Mouse (Mus musculus) small intestine, adult 2 months (tissue): ENCODE results near the gene Srxn1. TPM values are rescaled to one million over a fixed set of nuclear protein-coding genes. Genes with fewer than 3 reads are reported as not detected.
A peak's percentile ranks its signal among the peaks of the same experiment; 100 is the strongest.

Experiments used
- H3K27ac ChIP-seq: fragments of 200-500 bp; 2 replicates; pipeline ENCODE4 v1.5.1; 2012; ENCODE audit warnings: low read depth, low read length, control low read depth, inconsistent platforms; ENCODE audit not compliant: insufficient read depth
- H3K27me3 ChIP-seq: fragments of 200-500 bp; 2 replicates; pipeline ENCODE4 v1.6.1; 2012; ENCODE audit warnings: mild to moderate bottlenecking, moderate library complexity, low read length, inconsistent platforms; ENCODE audit not compliant: control insufficient read depth, insufficient read depth
- H3K36me3 ChIP-seq: fragments of 200-500 bp; 2 replicates; pipeline ENCODE4 v1.6.1; 2012; ENCODE audit warnings: mild to moderate bottlenecking, low read length, control low read depth, inconsistent platforms; ENCODE audit not compliant: control insufficient read depth, insufficient read depth
- H3K4me1 ChIP-seq: fragments of 200-500 bp; 2 replicates; pipeline ENCODE4 v1.6.1; 2012; ENCODE audit warnings: low read length, inconsistent platforms, mixed read lengths; ENCODE audit not compliant: control insufficient read depth, insufficient read depth, insufficient read length
- H3K4me3 ChIP-seq: fragments of 200-500 bp; 2 replicates; pipeline ENCODE4 v1.5.1; 2012; ENCODE audit warnings: low read depth, mild to moderate bottlenecking, control low read depth, inconsistent platforms, low read length, moderate library complexity
- CTCF ChIP-seq: fragments of 200-500 bp; IDR thresholded peaks from 2 replicates; pipeline ENCODE4 v1.5.1; 2012; ENCODE audit warnings: low read depth, mild to moderate bottlenecking, control low read depth, inconsistent platforms, low read length, moderate library complexity, mixed read lengths; ENCODE audit not compliant: insufficient replicate concordance, insufficient read length; ENCODE audit errors: extremely low read depth
- POLR2A ChIP-seq: fragments of 200-500 bp; IDR thresholded peaks from 2 replicates; pipeline ENCODE4 v1.6.1; 2012; ENCODE audit warnings: low read depth, mild to moderate bottlenecking, control low read depth, inconsistent platforms, low read length, moderate library complexity
- WGBS: fragments of 180-500 bp; shearing (Covaris S2); methylation state at CpG from one replicate; pipeline ENCODE4 v1.1.7; 2018; 5-methylcytosine and 5-hydroxymethylcytosine counted together
- polyA plus RNA-seq: library from polyadenylated mRNA; depleted of rRNA; stranded (reverse); fragments of >200 nt; gene quantifications from 2 replicates; pipeline ENCODE4 v1.2.3, GENCODE M21; 2012

The Srxn1 gene
- polyA plus RNA-seq, 1 experiment: 579 TPM

DNA sequence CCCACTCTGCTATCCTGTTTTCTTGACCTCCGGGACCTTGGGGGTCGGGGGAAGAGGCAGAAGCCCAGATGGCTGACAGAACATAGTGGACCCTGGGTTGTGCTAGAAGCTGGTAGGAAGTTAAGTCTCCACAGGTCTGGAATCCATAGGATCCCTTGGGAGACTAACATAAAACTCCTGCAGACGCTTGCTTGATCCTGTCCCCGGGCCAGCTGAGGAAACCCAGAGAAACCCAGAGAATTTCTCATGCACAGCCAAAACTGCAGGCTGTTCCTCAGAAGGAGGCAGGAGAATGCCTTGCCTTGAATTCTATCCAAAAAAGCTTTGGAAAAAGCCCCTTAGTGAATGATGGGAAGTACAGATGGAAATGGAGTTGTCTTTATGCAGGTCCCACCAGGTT lies 21.9 kb upstream of the Srxn1 start:
- WGBS: 64% methylated on average over 4 of the region's 4 CpGs
- no peak overlapping the region for H3K4me3 ChIP-seq
- no peaks in the 10 kb centered on the region for H3K36me3 ChIP-seq
- peaks cover 5% of the 10 kb centered on the region for H3K4me1 ChIP-seq
- H3K27ac ChIP-seq: no peak overlapping the region
- H3K27me3 ChIP-seq: peaks cover 33% of the 10 kb centered on the region
- no peak for TF ChIP-seq POLR2A

DNA sequence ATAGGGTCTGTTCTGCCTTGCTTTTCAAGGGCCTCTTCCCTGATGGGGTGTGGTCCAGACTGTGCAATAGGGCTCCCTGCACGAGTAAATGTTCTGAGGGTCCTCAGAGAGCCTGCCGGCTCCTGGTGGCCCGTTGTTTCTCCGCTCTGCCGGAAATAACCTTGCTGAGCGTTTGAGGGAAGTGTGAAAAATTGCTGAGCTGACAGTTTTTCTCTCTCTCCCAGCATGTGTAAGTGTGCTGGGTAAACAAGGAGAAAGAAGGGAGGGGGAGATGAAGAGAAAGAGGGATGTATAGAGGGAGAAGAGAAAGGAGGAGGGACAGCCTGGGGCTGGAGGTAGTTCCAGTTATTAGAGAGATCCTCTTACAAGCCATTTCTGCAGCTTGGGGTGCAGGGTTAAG lies 21.0 kb upstream of the Srxn1 start:
- Histone ChIP-seq H3K4me3 (no peak overlapping the region), H3K36me3 (no peaks in the 10 kb centered on the region), H3K27me3 (peaks cover 31% of the 10 kb centered on the region), H3K27ac (no peak overlapping the region), H3K4me1 (peaks cover 5% of the 10 kb centered on the region)
- WGBS: 54% methylated on average over 6 of the region's 6 CpGs
- TF ChIP-seq CTCF (no peak), POLR2A (no peak)

DNA sequence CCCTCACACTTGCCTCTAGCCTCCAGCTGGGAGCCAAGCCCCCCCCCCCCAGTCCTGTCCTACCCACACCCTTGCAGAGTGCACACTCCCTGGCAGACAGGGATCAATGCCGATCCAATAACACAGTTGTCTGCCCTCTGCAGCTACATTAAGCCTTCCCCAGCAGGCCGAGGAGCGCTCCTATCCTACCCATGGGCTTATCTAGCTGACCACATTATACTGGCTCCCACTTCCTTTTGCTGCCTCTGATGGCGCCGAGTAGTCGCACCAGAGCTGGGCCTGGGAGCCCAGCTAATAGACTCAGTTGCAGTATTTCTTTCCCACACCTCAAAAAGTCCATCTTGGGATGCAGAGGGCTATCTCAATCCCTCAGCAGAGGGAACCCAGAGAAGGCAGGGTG lies 19.9 kb upstream of the Srxn1 start:
- Histone ChIP-seq H3K4me3 (no peak overlapping the region), H3K27me3 (peaks cover 26% of the 10 kb centered on the region), H3K4me1 (peaks cover 5% of the 10 kb centered on the region), H3K36me3 (no peaks in the 10 kb centered on the region), H3K27ac (no peak overlapping the region)
- no peak for TF ChIP-seq POLR2A
- TF ChIP-seq CTCF: no peak
- 70% methylated on average over 6 of the region's 6 CpGs for WGBS

DNA sequence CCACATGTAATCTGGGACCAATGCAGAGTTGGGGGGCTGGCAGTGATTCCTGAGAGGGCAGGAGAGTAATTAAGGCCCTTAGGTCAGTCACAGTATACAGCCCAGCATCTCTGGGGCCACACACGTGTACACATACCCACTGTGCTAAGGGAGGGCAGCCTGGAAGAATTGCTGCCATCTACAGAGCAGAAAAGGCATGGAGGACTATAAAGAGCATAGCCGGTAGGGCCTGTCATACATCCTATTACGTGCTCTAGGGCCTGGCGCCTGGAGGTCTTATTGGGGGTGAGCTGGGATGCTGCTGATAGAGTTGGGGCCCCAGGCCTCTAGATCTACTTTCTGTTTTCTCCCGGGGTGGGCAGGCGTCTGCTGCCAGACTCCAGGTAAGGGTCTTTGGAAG lies 18.9 kb upstream of the Srxn1 start:
- TF ChIP-seq CTCF (no peak), POLR2A (no peak)
- Histone ChIP-seq H3K4me3 (no peak overlapping the region), H3K27ac (no peak overlapping the region), H3K36me3 (no peaks in the 10 kb centered on the region), H3K4me1 (peaks cover 5% of the 10 kb centered on the region), H3K27me3 (peaks cover 16% of the 10 kb centered on the region)
- WGBS: 70% methylated on average over 6 of the region's 6 CpGs

DNA sequence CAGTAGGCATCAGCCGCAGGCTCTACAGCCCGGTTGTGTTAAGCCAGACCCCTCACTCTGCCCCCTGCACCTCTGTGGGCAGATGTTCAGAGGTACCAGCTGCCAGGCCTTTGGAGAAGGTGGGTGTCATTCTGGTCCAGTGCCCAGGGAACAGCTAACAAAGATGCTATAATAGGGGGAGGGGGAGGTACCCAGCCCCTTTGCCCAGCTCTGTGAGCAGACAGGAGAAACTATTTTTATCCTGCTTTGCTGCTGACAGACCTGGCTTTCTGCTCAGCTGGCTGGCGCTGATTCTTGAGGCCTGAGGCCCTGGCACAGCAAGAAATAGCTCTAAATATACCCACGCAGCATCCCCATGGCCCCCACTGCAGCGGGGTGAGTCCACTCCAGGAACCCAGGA lies 18.2 kb upstream of the Srxn1 start:
- Histone ChIP-seq H3K27me3 (peaks cover 9% of the 10 kb centered on the region), H3K36me3 (no peaks in the 10 kb centered on the region), H3K27ac (no peak overlapping the region)

DNA sequence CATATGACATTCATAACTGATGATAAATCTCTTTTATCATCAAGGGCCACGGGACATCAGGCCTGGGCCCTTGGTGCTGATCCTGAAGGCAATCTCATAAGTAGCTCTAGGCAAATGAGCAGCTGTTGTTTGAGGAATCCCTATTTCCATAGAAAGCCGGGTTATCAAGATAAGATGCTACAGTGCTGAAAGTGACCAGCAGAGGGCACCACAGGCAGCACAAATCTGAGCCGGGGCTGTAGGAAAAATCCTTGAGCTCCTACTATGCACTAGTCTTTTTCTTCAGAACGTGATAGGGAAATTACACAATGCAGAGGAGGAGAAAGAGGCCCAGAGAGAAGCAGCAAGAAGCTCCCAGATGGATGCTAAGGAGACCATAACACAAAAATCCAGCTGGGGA lies 16.2 kb upstream of the Srxn1 start:
- 7% methylated on average over 4 of the region's 4 CpGs for WGBS
- no peaks in the 10 kb centered on the region for H3K36me3 ChIP-seq
- peaks cover 7% of the 10 kb centered on the region for H3K4me1 ChIP-seq
- H3K27me3 ChIP-seq: peaks cover 13% of the 10 kb centered on the region
- H3K4me3 ChIP-seq: no peak overlapping the region
- TF ChIP-seq CTCF: peak; percentile 85; the same call in 1 of the 2 replicates
- no peak for TF ChIP-seq POLR2A
- H3K27ac ChIP-seq: no peak overlapping the region

More for the DNA sequence above, 18.2 kb upstream of the Srxn1 start:
- Histone ChIP-seq H3K4me1 (no peaks in the 10 kb centered on the region), H3K4me3 (no peak overlapping the region)
- no peak for TF ChIP-seq CTCF
- TF ChIP-seq POLR2A: no peak
- WGBS: 83% methylated on average over 5 of the region's 5 CpGs

DNA sequence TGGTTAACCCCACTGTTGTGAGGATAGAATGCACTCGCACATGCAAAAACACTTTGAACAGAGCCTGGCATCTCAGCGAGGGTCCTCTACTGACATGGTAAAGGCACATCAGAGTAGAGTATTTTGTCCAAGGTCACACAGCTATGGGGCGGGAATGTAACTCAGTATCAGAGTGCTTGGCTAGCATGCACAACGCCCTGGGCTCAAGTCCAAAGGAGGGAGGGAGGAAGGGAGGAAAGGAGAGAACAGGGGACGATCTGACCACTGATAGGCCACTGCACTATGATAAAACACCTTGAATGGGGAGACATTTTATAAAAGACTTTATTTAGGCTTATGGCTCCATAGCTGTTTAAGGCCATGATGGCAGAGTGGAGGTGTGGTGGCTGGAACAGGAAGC lies 15.7 kb upstream of the Srxn1 start:
- Histone ChIP-seq H3K27me3 (peaks cover 15% of the 10 kb centered on the region), H3K4me3 (no peak overlapping the region), H3K27ac (no peak overlapping the region), H3K4me1 (peaks cover 7% of the 10 kb centered on the region), H3K36me3 (no peaks in the 10 kb centered on the region)
- TF ChIP-seq POLR2A (no peak), CTCF (no peak)
- WGBS: 55% methylated on average over 5 of the region's 5 CpGs

DNA sequence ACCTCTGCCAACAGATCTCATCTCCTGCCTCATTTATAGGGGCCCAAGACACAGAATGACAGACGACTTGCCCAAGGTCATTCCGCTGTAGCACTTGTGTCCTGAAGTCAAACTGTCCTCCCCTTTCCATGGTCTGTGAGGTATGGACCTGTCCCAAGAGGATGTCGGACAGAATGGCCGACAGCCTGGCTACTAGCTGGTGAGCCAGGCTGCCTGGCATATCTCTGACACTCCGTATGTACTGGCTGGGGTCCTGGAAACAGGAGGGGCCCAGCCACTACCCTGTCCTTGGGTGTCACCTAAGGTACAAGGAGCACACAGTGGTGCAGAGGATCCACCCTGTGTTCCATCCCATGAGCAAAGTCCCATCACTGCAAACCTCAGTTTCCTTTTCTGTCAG lies 14.8 kb upstream of the Srxn1 start:
- Histone ChIP-seq H3K4me3 (no peak overlapping the region), H3K36me3 (no peaks in the 10 kb centered on the region), H3K27ac (no peak overlapping the region), H3K4me1 (peaks cover 7% of the 10 kb centered on the region), H3K27me3 (peaks cover 24% of the 10 kb centered on the region)
- TF ChIP-seq CTCF (no peak), POLR2A (no peak)
- WGBS: 83% methylated on average over 5 of the region's 5 CpGs
